14 mouse cellular contexts compared by ENCODE assay signal in the genomic region with DNA sequence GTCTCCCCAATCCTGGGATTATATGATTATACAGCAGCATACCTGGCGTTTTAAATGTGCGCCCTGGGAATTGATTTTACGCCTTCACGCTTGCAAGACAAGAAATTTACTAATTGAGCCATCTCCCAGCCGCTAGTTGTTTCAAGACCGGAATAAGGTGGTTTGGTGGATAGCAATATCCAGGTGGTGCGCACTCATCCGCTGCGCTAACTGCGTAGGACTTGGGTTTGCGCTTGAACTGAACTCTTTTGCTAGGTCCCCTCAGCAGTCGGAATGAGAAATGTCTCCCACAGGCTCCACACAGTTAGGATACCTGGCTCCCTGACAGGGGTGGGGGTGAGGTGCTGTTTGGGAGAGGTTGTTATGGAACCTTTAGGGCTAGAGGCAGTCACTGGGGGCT.
"Had no signal": no experiment of that assay in that cellular context is flagged by ENCODE, and none has a peak within 500 bp of the region (broad histone marks: within the 10 kb centered on the region; RNA-seq: fewer than 3 reads in every experiment).

No protein-coding gene starts in this region.

- H3K9me3 ChIP-seq: midbrain, embryonic 10.5 days; midbrain, embryonic 12.5 days; neural tube, embryonic 13.5 days; neural tube, embryonic 15.5 days had no signal

- H3K27ac ChIP-seq: midbrain, embryonic 10.5 days; midbrain, embryonic 12.5 days; neural tube, embryonic 13.5 days; neural tube, embryonic 15.5 days had no signal

- H3K4me3 ChIP-seq: midbrain, embryonic 10.5 days; midbrain, embryonic 12.5 days; myocyte; neural tube, embryonic 13.5 days; neural tube, embryonic 15.5 days had no signal

- DNase-seq: liver, postnatal 0 days; lung, embryonic 14.5 days; lung, postnatal 10 days; lung, postnatal 4 days; midbrain, embryonic 14.5 days; right cerebral cortex, postnatal 14 days; thymus, adult 18-20 months; thymus, postnatal 14 days; thymus, postnatal 36 days had no signal

- H3K36me3 ChIP-seq: midbrain, embryonic 10.5 days; midbrain, embryonic 12.5 days; neural tube, embryonic 13.5 days; neural tube, embryonic 15.5 days had no signal
